Mouse (Mus musculus) limb, embryonic 10.5 days (tissue): ENCODE measurements around the gene Flrt1. TPM values are rescaled to one million over a fixed set of nuclear protein-coding genes. Genes with fewer than 3 reads are reported as not detected.
A peak's percentile ranks its signal among the peaks of the same experiment; 100 is the strongest.
"Not testable (repeated sequence)": the region's sequence is repeated elsewhere in the genome, so short reads cannot be mapped to it uniquely, and the experiment has no call there.

ENCODE experiments used
- DNase-seq: peaks from one replicate; pipeline ENCODE4 v3.0.0-alpha.2; 2017; ENCODE audit warnings: low spot score
- H3K27ac ChIP-seq: fragments of 300-500 bp; sonication (generic); 2 replicates; pipeline ENCODE4 v1.5.1; 2016; ENCODE audit warnings: mild to moderate bottlenecking
- H3K27me3 ChIP-seq: fragments of 300-500 bp; sonication (generic); 2 replicates; pipeline ENCODE4 v1.6.1; 2016; ENCODE audit warnings: low read depth, mild to moderate bottlenecking; ENCODE audit not compliant: poor library complexity, severe bottlenecking
- H3K36me3 ChIP-seq: fragments of 300-500 bp; sonication (generic); 2 replicates; pipeline ENCODE4 v1.6.1; 2016; ENCODE audit warnings: mild to moderate bottlenecking, moderate library complexity
- H3K4me1 ChIP-seq: fragments of 300-500 bp; sonication (generic); 2 replicates; pipeline ENCODE4 v1.6.1; 2016
- H3K4me3 ChIP-seq: fragments of 300-500 bp; sonication (generic); 2 replicates; pipeline ENCODE4 v1.5.1; 2016; ENCODE audit warnings: mild to moderate bottlenecking, moderate library complexity
- H3K9me3 ChIP-seq: fragments of 300-500 bp; sonication (generic); replicated peaks from 2 replicates; pipeline ENCODE4 v1.6.1; 2016; ENCODE audit warnings: mild to moderate bottlenecking
- WGBS: fragments of 180-500 bp; shearing (Covaris S2); methylation state at CpG from one replicate; pipeline ENCODE4 v1.1.7; 2016; 5-methylcytosine and 5-hydroxymethylcytosine counted together
- polyA plus RNA-seq: library from polyadenylated mRNA; unstranded; fragments of >200 nt; fragmentation: Nextera tagmentation; extraction: Ambion mirVana; gene quantifications from 2 replicates; pipeline ENCODE4 v1.2.1, GENCODE M21; 2016

Gene Flrt1
- polyA plus RNA-seq, 1 experiment from 2014 or later: 1.6 TPM

DNA sequence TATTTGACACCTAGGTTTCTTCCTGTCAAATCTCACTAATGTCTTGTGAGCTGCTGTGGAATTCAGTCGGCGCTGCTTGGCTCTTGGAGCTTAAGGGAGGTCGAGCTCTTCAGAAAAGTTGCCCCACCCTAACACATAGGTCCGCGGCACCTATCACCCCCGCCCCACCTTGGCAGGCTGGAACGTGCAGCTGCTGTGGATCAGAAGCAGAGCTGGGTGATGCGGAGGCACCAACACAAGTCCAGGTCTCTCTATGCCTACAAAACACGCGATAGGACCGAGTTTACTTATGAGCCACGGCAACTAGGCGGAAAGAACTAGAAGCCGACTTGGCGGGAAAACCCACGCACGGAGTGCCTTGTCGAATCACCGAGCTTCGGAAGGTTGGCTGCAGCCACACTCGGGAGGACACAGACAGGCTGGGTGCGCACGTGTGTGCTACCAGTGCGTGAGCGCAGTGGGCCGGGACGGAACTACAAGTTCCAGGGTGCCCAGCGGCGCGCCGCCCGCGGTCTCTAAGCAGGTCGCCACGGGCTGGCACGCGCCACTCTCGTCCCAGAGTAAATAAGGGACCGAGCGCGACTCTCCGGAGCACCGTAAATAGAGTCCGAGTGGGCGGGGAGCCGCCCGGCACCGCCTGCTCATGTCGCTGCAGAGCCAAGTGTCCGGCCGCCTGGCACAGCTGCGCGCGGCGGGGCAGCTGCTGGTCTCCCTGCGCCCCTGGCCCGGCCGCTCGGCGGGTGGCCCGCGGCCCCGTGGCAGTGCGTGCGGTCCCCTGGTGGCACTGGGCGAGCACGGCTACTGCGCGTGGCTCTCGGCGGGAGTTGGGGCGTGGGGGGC is 49.1 kb downstream of the Flrt1 start, which contains the start of gene Macrod1:
Gene Macrod1 (plus strand): TSS at position 563 of the 840 bp plus-strand sequence.
- Histone ChIP-seq H3K27ac (peak within 1 kb of the TSS; percentile 81), H3K4me3 (peak within 1 kb of the TSS; percentile 76), H3K27me3 (peaks cover 61% of the 10 kb centered on the region), H3K36me3 (no peaks in the 10 kb centered on the region), H3K4me1 (peaks cover 26% of the 10 kb centered on the region), H3K9me3 (no peaks in the 10 kb centered on the region)
- under 1% methylated on average over 72 of the region's 72 CpGs for WGBS
- DNase-seq: peak; percentile 79

DNA sequence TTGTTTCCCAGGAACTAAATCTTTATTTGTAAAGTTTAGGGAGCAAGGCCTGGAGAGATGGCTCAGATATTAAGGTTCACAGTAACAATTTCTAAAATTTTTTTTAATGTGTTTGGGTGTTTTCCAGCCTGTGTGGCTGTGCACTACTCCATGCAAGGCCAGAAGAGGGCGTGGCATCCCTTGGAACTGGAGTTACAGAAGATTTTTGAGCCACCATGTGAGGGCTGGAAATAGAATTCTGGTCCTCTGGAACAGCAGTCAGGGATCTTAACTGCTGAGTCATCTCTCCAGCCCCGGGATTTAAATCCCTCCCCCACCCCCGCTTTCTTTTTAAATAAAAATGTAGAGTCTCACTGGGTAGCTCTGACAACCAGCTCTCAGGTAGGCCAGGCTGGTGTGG is 50.4 kb downstream of the Flrt1 start:
- H3K27ac ChIP-seq: no peak overlapping the region
- H3K9me3 ChIP-seq: no peaks in the 10 kb centered on the region
- H3K4me1 ChIP-seq: peaks cover 26% of the 10 kb centered on the region
- no peaks in the 10 kb centered on the region for H3K36me3 ChIP-seq
- H3K27me3 ChIP-seq: peaks cover 49% of the 10 kb centered on the region
- no peak for DNase-seq
- 46% methylated on average over 3 of the region's 3 CpGs for whole genome bisulfite sequencing
- H3K4me3 ChIP-seq: no peak overlapping the region

- H3K27ac ChIP-seq: no peak overlapping the region
- peaks cover 26% of the 10 kb centered on the region for H3K4me1 ChIP-seq
- H3K4me3 ChIP-seq: no peak overlapping the region
- WGBS: 62% methylated on average over 10 of the region's 10 CpGs
- peaks cover 45% of the 10 kb centered on the region for H3K27me3 ChIP-seq
- H3K9me3 ChIP-seq: no peaks in the 10 kb centered on the region
- DNase-seq: no peak
- H3K36me3 ChIP-seq: no peaks in the 10 kb centered on the region
These were observed 50.8 kb downstream of the Flrt1 start for GRCm38 (mm10) chr19:7054772-7055171.

DNA sequence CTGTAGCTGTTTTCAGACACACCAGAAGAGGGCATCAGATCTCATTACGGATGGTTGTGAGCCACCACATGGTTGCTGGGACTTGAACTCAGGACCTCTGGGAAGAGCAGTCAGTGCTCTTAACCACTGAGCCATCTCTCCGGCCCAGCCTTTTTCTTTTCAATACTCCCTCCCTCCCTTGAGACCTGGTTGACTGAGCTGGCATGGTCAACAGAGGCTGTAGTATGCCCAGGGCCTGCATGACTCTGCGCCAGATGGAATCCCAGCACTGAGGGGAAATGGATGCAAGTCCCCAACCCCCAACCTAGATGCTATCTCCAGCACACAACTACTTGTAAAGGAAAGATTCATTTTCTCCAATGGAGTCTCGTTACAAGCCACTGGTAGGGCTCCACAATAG is 52.1 kb downstream of the Flrt1 start:
- not testable (repeated sequence) for H3K4me3 ChIP-seq, H3K27ac ChIP-seq, H3K36me3 ChIP-seq, H3K9me3 ChIP-seq, DNase-seq
- WGBS: 93% methylated on average over 4 of the region's 4 CpGs
- peaks cover 31% of the 10 kb centered on the region for H3K27me3 ChIP-seq
- peaks cover 23% of the 10 kb centered on the region for H3K4me1 ChIP-seq

DNA sequence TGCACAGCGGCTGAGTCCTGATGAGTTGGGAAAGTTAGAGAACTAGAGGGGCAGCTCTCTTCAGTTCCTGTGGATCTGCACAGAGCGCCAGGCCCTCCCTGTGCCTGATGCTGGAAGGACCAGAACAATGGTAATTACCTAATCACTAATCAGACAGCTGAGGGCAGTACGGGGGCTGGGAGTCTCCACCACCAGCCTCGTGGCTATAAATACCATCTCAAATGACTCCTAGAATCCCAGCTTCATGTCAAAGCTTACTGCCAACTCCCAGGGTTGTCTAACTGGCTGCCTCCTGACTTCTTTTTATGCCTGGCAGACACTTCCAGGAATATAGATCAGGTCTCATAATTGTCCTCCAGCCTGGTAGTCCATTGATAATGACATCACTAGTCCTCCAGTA is 60.8 kb downstream of the Flrt1 start:
- Histone ChIP-seq H3K4me1 (peaks cover 6% of the 10 kb centered on the region), H3K4me3 (no peak overlapping the region), H3K27ac (no peak overlapping the region), H3K27me3 (no peaks in the 10 kb centered on the region), H3K36me3 (no peaks in the 10 kb centered on the region), H3K9me3 (no peaks in the 10 kb centered on the region)
- no peak for DNase-seq
- WGBS: 36% methylated on average over 4 of the region's 4 CpGs

DNA sequence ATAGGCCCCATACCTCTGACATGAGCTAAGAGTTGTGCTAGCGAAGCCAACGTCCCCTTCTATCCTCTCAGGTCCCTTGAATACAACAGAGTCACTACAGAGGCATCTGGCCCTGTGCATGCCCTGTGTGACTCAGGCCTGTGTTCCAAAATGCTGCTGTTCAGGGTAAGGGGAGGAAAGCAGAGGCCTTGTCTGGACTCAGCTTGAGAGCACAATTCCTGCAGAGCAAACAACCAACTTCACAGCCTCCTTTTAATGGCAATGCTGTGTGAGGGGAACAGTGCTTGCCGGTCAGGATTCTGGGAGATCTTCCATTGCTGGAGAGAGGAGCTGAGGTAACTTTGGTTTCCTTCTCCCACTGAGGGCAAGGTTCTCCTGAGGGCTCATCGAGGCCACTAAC is 61.2 kb downstream of the Flrt1 start:
- Histone ChIP-seq H3K27me3 (no peaks in the 10 kb centered on the region), H3K4me1 (peaks cover 6% of the 10 kb centered on the region), H3K9me3 (no peaks in the 10 kb centered on the region), H3K27ac (no peak overlapping the region), H3K36me3 (no peaks in the 10 kb centered on the region), H3K4me3 (no peak overlapping the region)
- 64% methylated on average over 4 of the region's 4 CpGs for WGBS
- DNase-seq: no peak

Other genes starting within 250 kb of the Flrt1 start
- gene Ccdc88b, start 247.5 kb downstream of the Flrt1 start, polyA plus RNA-seq: 0.15 and 0.61 TPM in 2 replicates
- 157 and 168 TPM in 2 replicates for gene Trmt112, start 196.0 kb downstream of the Flrt1 start, polyA plus RNA-seq
- 122 and 131 TPM in 2 replicates for gene Prdx5, start 195.6 kb downstream of the Flrt1 start, polyA plus RNA-seq
- gene Esrra, start 183.9 kb downstream of the Flrt1 start, polyA plus RNA-seq: 6.2 and 7.0 TPM in 2 replicates
- 0.76 and 0.93 TPM in 2 replicates for gene Catsperz, start 180.3 kb downstream of the Flrt1 start, polyA plus RNA-seq
- gene Kcnk4, start 171.2 kb downstream of the Flrt1 start, polyA plus RNA-seq: 0.11 TPM in 1 of 2 replicates, not detected in the other
- gene Bad, start 163.9 kb downstream of the Flrt1 start, polyA plus RNA-seq: 51.8 and 55.3 TPM in 2 replicates
- gene Gpr137, start 163.2 kb downstream of the Flrt1 start, polyA plus RNA-seq: 21.6 and 24.4 TPM in 2 replicates
- 245 and 281 TPM in 2 replicates for gene Ppp1r14b, start 130.8 kb downstream of the Flrt1 start, polyA plus RNA-seq
- 29.2 and 37.8 TPM in 2 replicates for gene Plcb3, start 129.3 kb downstream of the Flrt1 start, polyA plus RNA-seq
- gene Fkbp2, start 125.2 kb downstream of the Flrt1 start, polyA plus RNA-seq: 94.0 and 102 TPM in 2 replicates
- 41.1 and 41.7 TPM in 2 replicates for gene Vegfb, start 118.1 kb downstream of the Flrt1 start, polyA plus RNA-seq
- gene Dnajc4, start 113.2 kb downstream of the Flrt1 start, polyA plus RNA-seq: 17.4 and 19.4 TPM in 2 replicates
- 21.1 and 21.2 TPM in 2 replicates for gene Nudt22, start 109.6 kb downstream of the Flrt1 start, polyA plus RNA-seq
- 7.4 and 10.6 TPM in 2 replicates for gene Trpt1, start 109.6 kb downstream of the Flrt1 start, polyA plus RNA-seq
- gene Fermt3, start 86.3 kb downstream of the Flrt1 start, polyA plus RNA-seq: 7.0 and 7.5 TPM in 2 replicates
- 455 and 483 TPM in 2 replicates for gene Stip1, start 65.8 kb downstream of the Flrt1 start, polyA plus RNA-seq
- gene Macrod1, start 48.9 kb downstream of the Flrt1 start, polyA plus RNA-seq: 2.8 and 4.4 TPM in 2 replicates
- 252 and 263 TPM in 2 replicates for gene Otub1, start 100.6 kb upstream of the Flrt1 start, polyA plus RNA-seq
- gene Cox8a, start 111.9 kb upstream of the Flrt1 start, polyA plus RNA-seq: 862 and 928 TPM in 2 replicates
- gene Naa40, start 135.5 kb upstream of the Flrt1 start, polyA plus RNA-seq: 92.0 and 92.4 TPM in 2 replicates
- 54.9 and 63.1 TPM in 2 replicates for gene Rcor2, start 161.6 kb upstream of the Flrt1 start, polyA plus RNA-seq
- 50.1 and 53.4 TPM in 2 replicates for gene Mark2, start 236.1 kb upstream of the Flrt1 start, polyA plus RNA-seq